Mouse (Mus musculus): Measurements from ENCODE around the gene Stag1.
"Not testable (repeated sequence)": the region's sequence is repeated elsewhere in the genome, so short reads cannot be mapped to it uniquely, and the experiment has no call there.

Gene Stag1

DNA sequence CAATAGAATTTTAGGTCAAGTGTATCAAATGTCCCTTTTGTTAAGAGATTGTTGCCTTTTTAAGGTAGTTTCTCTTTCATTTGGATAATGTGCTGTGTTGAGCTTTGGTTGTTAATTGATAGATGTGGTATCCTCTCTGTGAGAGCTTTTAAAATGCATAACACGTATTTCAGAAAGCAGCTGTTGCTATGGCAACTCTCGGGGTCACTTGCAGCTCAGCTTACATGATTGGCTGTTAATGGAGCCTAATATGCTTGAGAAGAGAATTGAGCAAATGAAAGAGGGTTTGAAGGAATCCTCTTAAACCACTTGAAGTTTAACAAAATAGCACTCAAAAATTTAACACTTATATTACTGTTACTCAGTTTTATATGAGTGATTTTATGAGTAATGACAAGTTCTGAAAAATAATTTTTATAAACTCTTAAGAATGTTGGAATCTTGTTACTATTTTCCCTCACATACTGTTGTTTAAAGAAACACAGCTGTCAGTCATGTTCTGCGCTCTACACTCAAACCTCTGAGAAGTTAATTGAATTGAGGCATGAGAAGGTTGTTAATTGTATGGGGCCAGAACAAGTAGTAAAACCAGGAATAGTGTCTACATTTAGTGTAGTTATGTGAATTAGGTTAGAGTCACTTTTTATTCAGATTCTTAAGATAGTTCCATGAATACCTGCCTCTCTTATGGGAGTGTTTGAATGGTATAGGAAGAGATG lies 88.3 kb downstream of the Stag1 start:
- peak; percentile 31 for DNase-seq (ENCODE audit: low read depth, low spot score)

DNA sequence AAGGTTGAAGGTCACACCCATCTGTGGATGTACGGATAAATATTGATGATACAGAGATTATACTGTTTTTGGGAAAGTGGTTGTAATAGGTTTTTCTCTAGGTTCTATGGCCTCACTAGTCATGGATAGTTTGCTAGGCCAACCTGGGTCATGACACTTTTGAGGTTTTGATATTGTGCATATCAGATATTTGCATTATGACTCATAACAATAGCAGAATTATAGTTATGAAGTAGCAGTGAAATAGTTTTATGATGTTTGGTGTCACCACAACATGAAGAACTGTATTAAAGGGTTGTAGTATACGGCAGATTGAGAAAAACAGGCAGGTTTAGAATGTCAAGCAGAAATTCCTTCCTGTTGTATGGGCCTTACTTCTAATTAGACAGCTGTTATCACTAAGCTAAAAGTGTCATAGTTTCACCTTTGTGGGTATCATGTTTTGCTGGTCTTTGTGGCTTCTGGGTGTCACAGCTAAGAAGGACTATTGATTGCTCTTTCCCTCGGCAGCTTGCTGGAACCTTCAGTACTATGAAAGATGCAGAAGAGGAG lies 92.2 kb downstream of the Stag1 start:
- DNase-seq (ENCODE audit: low read depth, low spot score), result no peak

- no peak for DNase-seq (ENCODE audit: low read depth, low spot score)
Observed at GRCm38 (mm10) chr9:100692239-100692638, 94.6 kb downstream of the Stag1 start.

- no peak for DNase-seq (ENCODE audit: low read depth, low spot score)
Observed at GRCm38 (mm10) chr9:100696537-100696936, 98.9 kb downstream of the Stag1 start.

DNA sequence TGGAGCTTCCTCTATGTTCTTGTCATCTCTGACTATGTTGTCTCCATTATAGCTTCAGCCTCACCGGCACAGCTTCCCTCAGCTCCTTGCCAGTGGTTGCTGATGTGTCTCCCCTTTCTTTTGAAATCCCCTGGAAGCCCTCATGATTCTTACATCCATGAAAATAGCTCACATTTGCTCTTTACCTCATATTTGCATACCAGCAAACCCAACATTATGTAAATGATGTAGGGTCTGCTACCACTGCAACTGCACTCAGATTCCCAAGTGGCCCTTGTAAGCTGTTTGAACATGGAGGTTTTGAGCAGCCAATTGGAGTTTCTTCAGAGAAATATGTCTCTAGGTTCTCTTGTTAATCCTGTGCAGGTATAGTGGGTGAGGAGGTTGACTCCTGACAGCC lies 110.0 kb downstream of the Stag1 start:
- DNase-seq (ENCODE audit: low read depth, low spot score), result no peak

GRCm38 (mm10) chr9:100711665-100712064 lies 114.1 kb downstream of the Stag1 start:
- DNase-seq (ENCODE audit: low read depth, low spot score), result no peak

DNA sequence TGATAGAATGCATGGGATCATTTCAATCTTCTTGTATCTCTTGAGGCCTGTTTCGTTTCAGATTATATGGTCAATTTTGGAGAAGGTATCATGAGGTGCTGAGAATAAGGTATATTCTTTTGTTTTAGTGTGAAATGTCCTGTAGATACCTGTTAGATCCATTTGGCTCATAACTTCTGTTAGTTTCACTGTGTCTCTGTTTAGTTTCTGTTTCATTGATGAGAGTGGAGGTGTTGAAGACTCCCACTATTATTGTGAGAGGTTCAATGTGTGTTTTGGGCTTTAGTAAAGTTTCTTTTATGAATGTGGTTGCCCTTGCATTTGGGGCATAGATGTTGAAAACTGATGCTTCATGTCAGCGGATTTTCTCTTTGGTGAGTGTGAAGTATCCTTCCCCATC lies 127.2 kb downstream of the Stag1 start:
- DNase-seq (ENCODE audit: low read depth, low spot score), result not testable (repeated sequence)

DNA sequence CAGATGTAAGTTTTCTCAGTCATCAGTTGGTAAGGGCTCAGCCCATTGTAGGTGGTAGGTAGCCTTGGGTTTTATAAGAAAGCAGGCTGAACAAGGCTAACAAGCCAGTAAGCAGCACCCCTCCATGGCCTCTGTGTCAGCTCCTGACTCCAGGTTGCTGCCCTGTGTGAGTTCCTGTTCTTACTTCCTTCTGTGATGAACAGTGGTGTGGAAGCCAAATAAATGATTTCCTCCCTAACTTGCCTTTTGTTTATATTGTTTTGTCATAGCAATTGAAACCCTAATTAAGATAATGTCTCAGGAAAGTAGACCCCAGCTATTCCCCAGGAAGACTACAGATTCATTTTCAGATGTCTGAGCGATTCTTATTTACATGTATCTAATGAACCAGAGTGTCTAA lies 134.2 kb downstream of the Stag1 start:
- DNase-seq (ENCODE audit: low read depth, low spot score), result no peak

- no peak for DNase-seq (ENCODE audit: low read depth, low spot score)
Observed at GRCm38 (mm10) chr9:100733907-100734440, 136.4 kb downstream of the Stag1 start.

GRCm38 (mm10) chr9:100735993-100736645 lies 138.5 kb downstream of the Stag1 start:
- no peak for DNase-seq (ENCODE audit: low read depth, low spot score)

- no peak for DNase-seq (ENCODE audit: low read depth, low spot score)
Observed at GRCm38 (mm10) chr9:100736646-100737031, 139.0 kb downstream of the Stag1 start.

DNA sequence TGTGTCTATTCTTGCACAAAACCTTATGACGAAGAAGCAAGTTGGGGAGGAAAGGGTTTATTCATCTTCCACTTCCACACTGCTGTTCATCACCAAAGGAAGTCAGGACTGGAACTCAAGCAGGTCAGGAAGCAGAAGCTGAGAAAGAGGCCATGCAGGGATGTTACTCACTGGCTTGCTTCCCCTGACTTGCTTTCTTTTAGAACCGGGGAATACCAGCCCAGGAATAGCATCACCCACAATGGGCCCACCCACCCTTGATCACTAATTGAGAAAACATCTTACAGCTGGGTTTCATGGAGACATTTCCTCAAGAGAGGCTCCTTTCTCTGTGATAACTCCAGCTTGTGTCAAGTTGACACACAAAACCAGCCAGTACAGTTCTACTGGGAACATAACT lies 179.6 kb downstream of the Stag1 start:
- not testable (repeated sequence) for DNase-seq (ENCODE audit: low read depth, low spot score)

- no peak for DNase-seq (ENCODE audit: low read depth, low spot score)
Observed at GRCm38 (mm10) chr9:100865984-100866383, 268.4 kb downstream of the Stag1 start.

GRCm38 (mm10) chr9:100869635-100870034 lies 272.0 kb downstream of the Stag1 start:
- DNase-seq (ENCODE audit: low read depth, low spot score), result no peak

DNA sequence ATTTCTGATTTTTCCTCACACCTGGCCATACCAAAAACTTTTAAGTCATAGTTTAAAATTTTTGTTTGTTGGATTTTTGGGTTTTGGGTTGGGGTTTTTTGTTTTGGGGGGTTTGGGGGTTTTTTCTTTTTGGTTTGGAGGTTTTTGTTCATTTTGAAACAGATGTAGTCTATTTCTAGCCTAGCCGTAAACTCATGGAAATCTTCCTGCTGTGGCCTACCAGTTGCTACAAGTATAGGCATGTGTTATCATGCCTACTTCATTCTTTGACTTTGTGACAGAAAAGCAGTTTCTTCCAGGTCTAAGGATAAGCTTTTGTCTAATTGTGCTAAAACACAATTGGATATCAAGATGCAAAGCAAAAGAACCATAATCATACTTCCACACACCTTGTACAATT lies 298.5 kb downstream of the Stag1 start:
- no peak for DNase-seq (ENCODE audit: low read depth, low spot score)

GRCm38 (mm10) chr9:100898042-100898441 lies 300.4 kb downstream of the Stag1 start:
- DNase-seq (ENCODE audit: low read depth, low spot score), result no peak

GRCm38 (mm10) chr9:100910352-100910751 lies 312.8 kb downstream of the Stag1 start:
- DNase-seq (ENCODE audit: low read depth, low spot score), result no peak

- peak; percentile 39 for DNase-seq (ENCODE audit: low read depth, low spot score)
Observed at GRCm38 (mm10) chr9:100917111-100917510, 319.5 kb downstream of the Stag1 start.

- DNase-seq (ENCODE audit: low read depth, low spot score), result no peak
Observed at GRCm38 (mm10) chr9:100926629-100927028, 329.0 kb downstream of the Stag1 start.

GRCm38 (mm10) chr9:100942042-100942441 lies 344.4 kb downstream of the Stag1 start:
- DNase-seq (ENCODE audit: low read depth, low spot score), result no peak

DNA sequence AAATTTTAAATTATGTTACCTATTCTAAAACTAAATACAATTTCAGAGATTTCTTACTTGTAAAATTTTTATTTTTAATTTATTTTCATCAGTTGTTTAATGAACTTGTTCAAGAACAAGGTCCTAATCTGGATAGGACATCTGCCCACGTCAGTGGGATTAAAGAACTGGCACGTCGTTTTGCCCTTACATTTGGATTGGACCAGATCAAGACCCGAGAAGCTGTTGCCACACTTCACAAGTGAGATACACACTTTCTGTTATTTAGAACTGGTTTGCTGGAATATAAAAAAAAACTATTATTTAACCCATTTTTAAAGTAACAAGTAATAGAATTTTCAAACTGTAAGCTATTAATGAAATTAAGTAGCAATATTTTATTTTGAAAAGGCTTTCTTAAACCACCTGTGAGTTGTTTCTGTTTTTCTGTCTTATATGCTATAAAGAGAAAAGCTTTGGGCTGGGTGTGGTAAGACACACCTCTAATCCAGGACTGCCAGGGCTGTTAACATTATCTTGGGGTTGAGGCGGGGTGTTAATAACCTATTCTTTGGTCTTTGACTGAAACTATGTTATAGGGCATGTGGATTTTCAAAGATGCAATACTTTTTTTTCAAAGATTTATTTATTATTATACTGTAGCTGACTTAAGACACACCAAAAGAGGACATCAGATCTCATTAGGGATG lies 347.2 kb downstream of the Stag1 start:
- no peak for DNase-seq (ENCODE audit: low read depth, low spot score)

DNA sequence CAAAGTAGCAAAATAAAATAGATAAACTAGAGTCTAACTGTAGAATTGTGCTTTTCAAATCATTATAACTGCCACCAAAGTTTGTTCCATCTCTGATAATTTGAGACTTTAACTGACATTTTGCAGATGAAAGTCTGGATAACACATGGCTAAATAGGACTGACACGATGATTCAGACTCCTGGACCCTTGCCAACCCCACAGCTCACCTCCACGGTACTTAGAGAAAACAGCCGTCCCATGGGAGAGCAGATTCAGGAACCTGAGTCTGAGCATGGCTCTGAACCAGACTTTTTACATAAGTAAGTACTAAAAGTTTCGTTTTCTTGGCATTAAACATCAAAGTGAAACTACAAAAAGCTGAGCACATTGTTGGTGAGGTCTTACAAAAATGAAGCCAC lies 353.9 kb downstream of the Stag1 start:
- DNase-seq (ENCODE audit: low read depth, low spot score), result no peak

Measured in retina, postnatal 7 days (tissue).